Mouse (Mus musculus) forebrain, embryonic 14.5 days (tissue): ENCODE results near the gene Lmtk2. TPM values are rescaled to one million over a fixed set of nuclear protein-coding genes. Genes with fewer than 3 reads are reported as not detected.

Experiments
- ATAC-seq: fragments of 200-750 bp; cut with Nextera tagmentation; 2 replicates; pipeline ENCODE4 v1.8.0; 2017; ENCODE audit warnings: mild to moderate bottlenecking, moderate library complexity
- DNase-seq: peaks from one replicate; pipeline ENCODE4 v3.0.0-alpha.2; 2015; ENCODE audit warnings: low spot score
- H3K27ac ChIP-seq: fragments of 300-500 bp; sonication (generic); 2 replicates; pipeline ENCODE4 v1.5.1; 2014; ENCODE audit warnings: low read depth, mild to moderate bottlenecking, control low read depth, low read length, moderate library complexity
- H3K27me3 ChIP-seq: fragments of 300-500 bp; sonication (generic); replicated peaks from 2 replicates; pipeline ENCODE4 v1.6.1; 2014; ENCODE audit warnings: low read length, control low read depth, mixed read lengths; ENCODE audit not compliant: control insufficient read depth, insufficient read depth
- H3K36me3 ChIP-seq: fragments of 300-500 bp; sonication (generic); 2 replicates; pipeline ENCODE4 v1.6.1; 2014; ENCODE audit warnings: low read length, control low read depth; ENCODE audit not compliant: control insufficient read depth, insufficient read depth
- H3K4me1 ChIP-seq: fragments of 300-500 bp; sonication (generic); 2 replicates; pipeline ENCODE4 v1.6.1; 2014; ENCODE audit warnings: antibody characterized with exemption, low read length, control low read depth; ENCODE audit not compliant: control insufficient read depth, insufficient read depth
- H3K4me2 ChIP-seq: fragments of 300-500 bp; sonication (generic); 2 replicates; pipeline ENCODE4 v1.6.1; 2014; ENCODE audit warnings: mild to moderate bottlenecking, control low read depth, low read length
- H3K4me3 ChIP-seq: fragments of 300-500 bp; sonication (generic); 2 replicates; pipeline ENCODE4 v1.5.1; 2014; ENCODE audit warnings: low read depth, low read length, control low read depth
- H3K9ac ChIP-seq: fragments of 300-500 bp; sonication (generic); 2 replicates; pipeline ENCODE4 v1.6.1; 2014; ENCODE audit warnings: mild to moderate bottlenecking, low read length, control low read depth, moderate library complexity
- H3K9me3 ChIP-seq: fragments of 300-500 bp; sonication (generic); replicated peaks from 2 replicates; pipeline ENCODE4 v1.6.1; 2016; ENCODE audit warnings: low read length, control low read depth, mixed read lengths; ENCODE audit not compliant: control insufficient read depth
- WGBS: fragments of 180-500 bp; shearing (Covaris S2); extraction: QIAGEN DNeasy Blood & Tissue Kit; methylation state at CpG from one replicate; pipeline ENCODE4 v1.1.7; 2014; 5-methylcytosine and 5-hydroxymethylcytosine counted together
- polyA plus RNA-seq: library from polyadenylated mRNA; unstranded; fragments of >200 nt; fragmentation: Nextera tagmentation; extraction: Ambion mirVana; gene quantifications from 2 replicates; pipeline ENCODE4 v1.2.1, GENCODE M21; 2014

Lmtk2 gene
- 5.2 and 7.4 TPM in 2 replicates for polyA plus RNA-seq

DNA sequence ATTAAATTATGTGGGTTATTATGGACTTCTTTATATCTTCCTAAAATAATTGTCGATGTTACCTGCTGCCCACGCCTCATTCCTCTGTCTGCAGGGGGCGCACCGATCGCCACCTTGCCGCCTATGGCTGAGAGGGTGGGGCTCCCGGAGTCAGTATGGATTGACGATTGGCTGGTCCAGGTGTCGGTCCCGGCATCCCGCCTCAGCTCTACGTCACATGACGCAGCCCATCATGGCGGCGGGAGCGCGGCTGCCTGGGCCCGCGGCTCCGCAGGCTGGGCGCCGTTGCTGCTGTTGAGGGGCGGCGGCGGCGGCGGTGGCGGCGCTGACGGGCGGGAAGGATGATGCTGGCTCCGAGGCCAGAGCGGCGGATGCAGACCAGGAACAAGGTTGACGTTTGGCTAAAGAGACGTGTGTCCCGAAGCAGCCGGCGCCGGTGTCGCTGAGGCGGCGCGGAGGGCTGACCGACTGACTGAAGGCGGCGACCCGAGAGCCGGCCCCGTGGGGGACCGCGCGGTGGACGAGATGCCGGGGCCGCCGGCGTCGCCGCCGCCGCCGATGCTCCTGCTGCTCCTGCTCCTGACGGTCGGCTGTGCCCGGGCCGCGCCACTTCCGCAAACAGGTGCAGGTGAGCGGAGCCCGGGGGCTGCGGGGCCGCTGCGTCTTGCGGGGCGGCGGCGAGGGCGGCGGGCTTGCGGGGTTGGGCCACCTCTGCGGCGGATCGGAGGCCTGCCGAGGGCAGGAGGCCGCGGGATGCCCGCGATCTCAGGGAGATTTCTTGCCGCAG, at the start of gene Lmtk2:
Lmtk2 (plus strand) TSS at position 288 of the 787 bp plus-strand sequence.
- Histone ChIP-seq H3K36me3 (no peaks in the 10 kb centered on the region), H3K4me1 (peaks cover 8% of the 10 kb centered on the region), H3K27ac (peak within 1 kb of the TSS; percentile 86), H3K27me3 (no peaks in the 10 kb centered on the region), H3K4me2 (peak within 1 kb of the TSS; percentile 72), H3K9ac (peak within 1 kb of the TSS; percentile 95), H3K4me3 (peak within 1 kb of the TSS; percentile 95), H3K9me3 (no peaks in the 10 kb centered on the region)
- WGBS = 0% methylated on average over 85 of the region's 90 CpGs
- ATAC-seq = peak; percentile 100
- peak; percentile 97 for DNase-seq

DNA sequence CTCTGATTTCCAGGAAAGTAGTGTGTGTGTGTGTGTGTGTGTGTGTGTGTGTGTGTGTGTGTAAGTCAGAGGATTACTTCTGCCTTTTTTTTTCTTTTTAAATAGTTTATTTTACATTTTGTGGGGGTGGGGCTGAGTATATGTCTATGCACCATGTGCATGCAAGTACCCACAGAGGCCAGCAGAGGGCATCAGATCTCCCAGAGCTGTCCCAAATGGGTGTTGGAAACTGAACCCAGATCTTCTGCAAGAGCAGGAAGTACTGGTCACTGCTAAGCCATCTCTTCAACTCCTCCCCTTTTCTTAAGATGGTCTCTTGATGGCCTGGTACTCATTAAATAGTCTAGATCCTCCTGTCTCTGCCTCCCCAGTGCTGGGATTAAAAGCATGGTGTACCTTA, 49.0 kb upstream of the Lmtk2 start:
- ATAC-seq (no peak), DNase-seq (no peak)
- Histone ChIP-seq H3K27ac (no peak overlapping the region), H3K9ac (no peak overlapping the region), H3K4me3 (no peak overlapping the region), H3K9me3 (no peaks in the 10 kb centered on the region), H3K27me3 (no peaks in the 10 kb centered on the region), H3K4me2 (no peak overlapping the region), H3K4me1 (no peaks in the 10 kb centered on the region), H3K36me3 (no peaks in the 10 kb centered on the region)

DNA sequence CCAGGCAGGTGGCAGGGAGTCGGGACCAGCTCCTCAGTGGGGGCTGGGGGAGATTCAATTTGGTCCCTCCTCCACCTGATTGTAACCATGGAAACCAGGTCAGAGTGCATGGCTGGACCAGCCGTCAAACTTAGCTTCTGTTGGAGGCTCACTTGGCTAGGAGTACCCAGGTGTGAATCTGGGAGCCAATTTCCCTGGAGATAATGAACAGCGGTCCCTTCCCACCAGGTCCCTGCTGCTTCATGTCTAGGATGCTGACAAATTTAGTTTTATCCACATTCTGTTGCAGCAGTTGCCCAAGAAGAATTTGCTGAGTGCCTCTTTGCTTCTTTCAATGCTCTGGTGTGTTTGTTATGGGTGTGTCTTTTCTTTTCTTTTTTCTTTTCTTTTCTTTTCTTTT, 46.8 kb upstream of the Lmtk2 start:
- ATAC-seq (no peak), DNase-seq (no peak)
- no peaks in the 10 kb centered on the region for H3K4me1 ChIP-seq
- 56% methylated on average over 3 of the region's 3 CpGs for WGBS
- no peak overlapping the region for H3K4me2 ChIP-seq
- no peak overlapping the region for H3K9ac ChIP-seq
- no peaks in the 10 kb centered on the region for H3K9me3 ChIP-seq
- H3K4me3 ChIP-seq = no peak overlapping the region
- H3K36me3 ChIP-seq = no peaks in the 10 kb centered on the region
- no peak overlapping the region for H3K27ac ChIP-seq
- no peaks in the 10 kb centered on the region for H3K27me3 ChIP-seq

DNA sequence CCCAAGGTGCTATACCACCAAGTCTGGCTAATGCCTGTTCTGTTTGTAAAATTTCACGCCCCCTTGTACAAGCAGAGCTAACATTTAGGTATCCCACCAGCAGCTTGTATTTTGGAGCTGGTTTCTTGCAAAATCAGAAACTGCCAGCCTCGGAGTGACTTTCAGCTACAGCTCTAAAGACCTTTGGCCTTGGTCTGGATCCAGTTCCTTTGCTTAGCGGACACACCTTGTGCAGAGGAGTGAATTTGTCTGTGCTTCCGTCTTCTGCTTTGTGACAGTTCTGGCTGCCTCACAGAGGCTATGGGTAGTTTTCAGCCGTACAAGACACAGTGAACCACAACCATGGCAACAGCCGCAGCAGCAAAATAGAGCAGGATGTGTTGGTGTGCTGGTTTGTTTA, 45.9 kb upstream of the Lmtk2 start:
- no peaks in the 10 kb centered on the region for H3K9me3 ChIP-seq
- ATAC-seq = no peak
- DNase-seq = no peak
- H3K4me1 ChIP-seq = no peaks in the 10 kb centered on the region
- H3K36me3 ChIP-seq = no peaks in the 10 kb centered on the region
- H3K9ac ChIP-seq = no peak overlapping the region
- H3K4me2 ChIP-seq = no peak overlapping the region
- no peak overlapping the region for H3K27ac ChIP-seq
- no peaks in the 10 kb centered on the region for H3K27me3 ChIP-seq
- H3K4me3 ChIP-seq = no peak overlapping the region
- 93% methylated on average over 6 of the region's 6 CpGs for WGBS

DNA sequence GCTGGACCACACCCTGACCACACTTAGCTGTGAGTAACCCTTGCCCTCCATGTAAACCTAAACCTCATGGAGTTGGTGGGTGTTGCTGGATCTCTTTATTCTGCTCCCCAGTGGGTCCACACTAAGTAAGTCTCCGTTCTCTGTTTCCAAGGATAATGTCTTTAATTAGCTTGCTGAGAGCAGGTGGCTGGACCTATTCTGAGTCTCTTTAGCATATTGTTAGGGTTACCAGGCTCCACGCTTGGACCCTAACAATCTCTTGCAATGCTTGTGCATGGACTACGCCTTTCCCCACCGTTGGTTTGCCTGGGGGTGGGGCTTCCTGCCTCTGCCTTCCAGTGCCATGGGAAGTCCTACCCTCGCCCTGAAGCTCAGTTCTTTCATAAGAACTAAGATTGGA, 36.1 kb upstream of the Lmtk2 start:
- DNase-seq = no peak
- Histone ChIP-seq H3K9ac (no peak overlapping the region), H3K36me3 (no peaks in the 10 kb centered on the region), H3K9me3 (no peaks in the 10 kb centered on the region), H3K4me2 (no peak overlapping the region), H3K27ac (no peak overlapping the region), H3K4me1 (no peaks in the 10 kb centered on the region), H3K27me3 (no peaks in the 10 kb centered on the region), H3K4me3 (no peak overlapping the region)
- WGBS = 54% methylated on average over 5 of the region's 5 CpGs
- no peak for ATAC-seq

DNA sequence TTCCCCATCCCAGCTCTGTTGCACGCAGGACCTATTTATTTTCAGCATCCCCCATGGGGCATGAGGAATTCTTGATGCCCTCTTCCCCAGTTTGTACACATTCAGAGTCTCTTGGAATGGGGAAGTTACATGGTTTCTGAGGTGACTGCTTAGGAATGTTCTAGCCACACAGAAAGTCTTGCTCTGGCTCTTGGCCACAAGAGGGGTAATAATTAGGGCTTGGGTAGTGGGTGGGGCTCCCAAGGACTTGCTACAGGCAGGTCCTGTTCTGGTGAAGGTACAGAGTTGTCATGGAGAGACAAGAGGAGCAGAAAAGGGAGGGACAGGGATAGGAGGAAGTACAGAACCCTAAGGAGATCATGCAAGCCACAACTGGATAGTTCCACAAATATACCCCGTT, 34.2 kb upstream of the Lmtk2 start:
- no peak overlapping the region for H3K4me2 ChIP-seq
- H3K36me3 ChIP-seq = no peaks in the 10 kb centered on the region
- no peaks in the 10 kb centered on the region for H3K4me1 ChIP-seq
- H3K9me3 ChIP-seq = no peaks in the 10 kb centered on the region
- DNase-seq (no peak), ATAC-seq (no peak)
- no peak overlapping the region for H3K9ac ChIP-seq
- H3K4me3 ChIP-seq = no peak overlapping the region
- 87% methylated on average over 2 of the region's 2 CpGs for WGBS
- no peaks in the 10 kb centered on the region for H3K27me3 ChIP-seq
- no peak overlapping the region for H3K27ac ChIP-seq

DNA sequence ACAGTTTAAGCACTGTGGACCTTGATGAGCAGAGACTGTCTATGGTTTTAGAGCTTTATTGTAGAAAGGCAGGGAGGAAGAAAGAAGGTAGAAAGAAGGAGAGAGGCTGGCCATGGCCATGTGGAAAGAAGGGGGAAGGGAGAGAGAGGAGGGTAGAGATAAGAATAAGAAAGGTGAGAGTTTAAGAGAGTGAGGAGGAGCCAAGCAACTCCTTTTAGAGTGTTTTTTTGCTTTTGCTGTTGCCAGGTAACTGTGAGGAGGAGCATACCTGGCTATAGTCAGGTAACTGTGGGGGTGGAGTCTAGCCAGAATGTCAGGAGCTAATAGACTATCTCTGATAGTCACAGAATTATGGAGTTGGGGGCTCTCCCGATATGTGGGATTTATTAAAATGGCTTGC, 30.2 kb upstream of the Lmtk2 start:
- no peaks in the 10 kb centered on the region for H3K36me3 ChIP-seq
- H3K9ac ChIP-seq = no peak overlapping the region
- 91% methylated on average over 1 of the region's 1 CpGs for WGBS
- H3K9me3 ChIP-seq = no peaks in the 10 kb centered on the region
- no peak overlapping the region for H3K27ac ChIP-seq
- H3K27me3 ChIP-seq = no peaks in the 10 kb centered on the region
- H3K4me2 ChIP-seq = no peak overlapping the region
- DNase-seq = no peak
- no peaks in the 10 kb centered on the region for H3K4me1 ChIP-seq
- no peak for ATAC-seq
- no peak overlapping the region for H3K4me3 ChIP-seq

DNA sequence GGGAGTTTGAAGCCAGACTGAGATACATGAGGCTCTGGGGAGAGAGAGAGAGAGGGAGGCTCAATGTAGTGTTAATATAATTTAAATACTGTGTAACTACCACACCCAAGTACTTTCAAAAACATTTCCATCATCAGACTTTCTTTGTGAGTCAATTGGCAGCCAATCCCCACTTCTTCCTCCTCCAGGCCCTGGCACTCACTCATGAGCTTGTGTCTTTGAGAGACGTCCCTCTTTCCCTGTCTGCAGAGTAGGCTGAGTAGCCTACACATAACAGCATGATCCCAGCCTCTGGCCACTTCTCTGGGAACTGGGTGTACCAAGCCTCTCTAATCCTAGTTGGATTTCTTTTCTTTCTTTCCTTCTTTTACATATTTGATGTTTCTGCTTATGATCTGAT, 29.0 kb upstream of the Lmtk2 start:
- Histone ChIP-seq H3K9ac (no peak overlapping the region), H3K27ac (no peak overlapping the region), H3K9me3 (no peaks in the 10 kb centered on the region), H3K4me1 (no peaks in the 10 kb centered on the region), H3K4me2 (no peak overlapping the region), H3K36me3 (no peaks in the 10 kb centered on the region), H3K4me3 (no peak overlapping the region), H3K27me3 (no peaks in the 10 kb centered on the region)
- WGBS = 29% methylated on average over 1 of the region's 1 CpGs
- ATAC-seq (no peak), DNase-seq (no peak)

DNA sequence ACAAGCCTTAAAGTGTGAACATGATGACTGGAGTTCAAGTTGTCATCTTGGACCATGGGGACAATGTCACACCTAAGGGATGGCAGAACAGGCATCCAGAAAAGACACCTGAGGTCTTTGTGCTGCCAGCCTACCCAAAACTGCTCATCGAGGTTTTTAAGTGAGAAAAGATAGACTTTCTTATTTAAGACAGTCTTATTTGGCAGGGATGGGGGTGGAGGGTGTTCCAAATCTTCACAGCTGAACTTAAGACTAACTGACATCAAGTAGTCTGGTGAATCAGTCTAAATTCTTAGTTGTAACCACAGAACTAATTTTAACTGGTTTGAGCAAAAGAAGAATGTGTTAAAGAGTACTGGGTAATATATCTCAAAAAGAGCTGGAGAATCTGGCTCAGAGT, 22.7 kb upstream of the Lmtk2 start:
- DNase-seq = no peak
- no peak overlapping the region for H3K4me3 ChIP-seq
- WGBS = 52% methylated on average over 1 of the region's 1 CpGs
- no peaks in the 10 kb centered on the region for H3K9me3 ChIP-seq
- no peak for ATAC-seq
- H3K4me1 ChIP-seq = no peaks in the 10 kb centered on the region
- H3K27me3 ChIP-seq = no peaks in the 10 kb centered on the region
- H3K27ac ChIP-seq = no peak overlapping the region
- H3K36me3 ChIP-seq = no peaks in the 10 kb centered on the region
- no peak overlapping the region for H3K9ac ChIP-seq
- no peak overlapping the region for H3K4me2 ChIP-seq
